Mouse (Mus musculus) heart, adult 18-20 months (tissue): ENCODE results near the gene Gas6. TPM values are rescaled to one million over a fixed set of nuclear protein-coding genes. Genes with fewer than 3 reads are reported as not detected.

Experiments used
- DNase-seq, 2 experiments: peaks; one replicate each; pipeline ENCODE4 v3.0.0; 2021 to 2022; ENCODE audit warnings: mixed read lengths in 1 of 2
- total RNA-seq, 2 experiments: library from RNA; stranded (reverse); gene quantifications; 2 replicates each; pipeline ENCODE4 v1.2.3; 2021

Gene Gas6
- total RNA-seq, 2 experiments from 2014 or later, result 115 to 123 TPM

- DNase-seq, result peak; percentile 73 to 78
Observed at GRCm38 (mm10) chr8:13462392-13462791, 31.9 kb downstream of the Gas6 start.

GRCm38 (mm10) chr8:13461843-13462242 is 32.4 kb downstream of the Gas6 start:
- DNase-seq, result peak; percentile 74 to 89

DNA sequence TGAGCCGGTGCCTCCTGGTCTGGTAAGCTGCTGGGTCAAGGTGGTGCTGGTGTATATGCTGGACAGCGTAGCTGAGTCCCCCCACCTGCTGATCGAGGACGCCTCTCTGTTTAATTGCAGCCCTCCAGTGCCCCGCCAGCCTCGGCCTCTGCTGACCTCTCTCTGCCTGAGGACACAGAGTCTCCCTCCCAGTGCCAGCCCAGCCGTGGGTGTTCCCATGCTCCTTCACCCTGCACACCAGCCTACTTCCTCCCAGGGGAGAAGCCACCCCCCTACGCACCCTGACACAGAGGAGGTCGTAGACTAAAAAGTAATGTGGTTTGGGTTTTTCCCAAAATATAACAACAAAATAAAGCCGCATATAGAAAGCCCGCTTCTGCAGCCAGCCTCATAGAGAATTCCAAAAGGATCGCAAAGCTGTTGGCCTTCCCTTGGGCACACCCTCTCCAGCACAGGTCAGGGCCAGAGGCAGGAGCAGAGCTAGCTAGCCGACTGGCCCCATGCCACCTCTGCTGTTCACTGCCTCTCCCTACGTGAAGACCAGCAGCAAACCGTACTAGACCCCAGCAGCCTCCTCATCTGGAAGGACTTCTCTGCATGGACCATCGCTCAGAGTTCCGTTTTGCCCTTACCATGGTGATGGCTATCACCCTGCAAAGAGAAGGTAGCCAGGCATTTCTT is 33.1 kb downstream of the Gas6 start:
- peak in 1 of 2 experiments; percentile 23 for DNase-seq

GRCm38 (mm10) chr8:13459431-13459830 is 34.9 kb downstream of the Gas6 start:
- DNase-seq, result peak; percentile 33 to 48

DNA sequence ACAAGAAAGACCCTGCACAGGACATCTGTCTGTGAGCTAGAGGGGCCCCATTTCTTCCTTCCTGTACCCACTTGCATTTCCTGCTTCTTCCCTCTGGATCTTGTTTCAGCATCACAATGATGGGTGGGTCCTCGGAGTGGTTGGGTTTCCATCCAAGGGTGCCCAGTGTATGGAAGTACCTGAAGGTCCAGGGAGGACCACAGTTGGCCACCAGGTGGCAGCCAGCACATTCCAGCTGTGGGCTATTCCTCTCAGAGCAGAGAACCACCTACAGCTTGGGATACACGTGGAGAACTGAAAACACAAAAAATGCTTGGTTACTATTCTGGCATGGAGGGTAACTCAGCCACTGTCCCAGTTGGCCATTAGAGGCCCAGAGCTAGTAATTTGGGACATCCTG is 39.0 kb downstream of the Gas6 start:
- peak; percentile 71 to 83 for DNase-seq

GRCm38 (mm10) chr8:13454341-13455113 is 39.8 kb downstream of the Gas6 start:
- no peak for DNase-seq

GRCm38 (mm10) chr8:13451747-13452277 is 42.5 kb downstream of the Gas6 start:
- no peak for DNase-seq

GRCm38 (mm10) chr8:13448145-13448544 is 46.1 kb downstream of the Gas6 start:
- peak in 1 of 2 experiments; percentile 42 for DNase-seq

GRCm38 (mm10) chr8:13446456-13446855 is 47.8 kb downstream of the Gas6 start:
- no peak for DNase-seq

- DNase-seq, result no peak
Observed at GRCm38 (mm10) chr8:13442152-13442551, 52.1 kb downstream of the Gas6 start.

GRCm38 (mm10) chr8:13437531-13437930 is 56.8 kb downstream of the Gas6 start:
- no peak for DNase-seq

DNA sequence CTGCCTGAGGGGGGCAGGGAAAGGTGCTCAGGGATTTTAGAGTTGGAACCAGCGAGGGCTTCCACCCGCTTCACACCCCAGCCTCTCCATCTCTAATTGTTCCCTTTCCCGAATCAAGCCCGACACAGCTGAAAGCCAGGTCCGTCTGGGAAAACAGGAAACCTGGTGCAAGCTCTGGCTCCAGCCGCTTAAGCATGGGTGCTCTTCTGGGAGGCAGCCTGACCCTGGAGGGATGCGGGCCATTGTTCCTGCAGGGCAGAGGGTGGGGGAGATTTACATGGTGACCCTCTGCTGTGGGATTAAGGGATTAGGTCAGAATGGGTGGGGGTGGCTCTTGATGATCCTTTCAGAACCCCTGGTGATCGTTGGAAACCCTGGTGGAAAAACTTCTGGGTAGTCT is 58.2 kb downstream of the Gas6 start:
- DNase-seq, result peak in 1 of 2 experiments; percentile 36

GRCm38 (mm10) chr8:13434889-13435288 is 59.4 kb downstream of the Gas6 start, which contains the start of gene Tmem255b:
Tmem255b (plus strand) TSS chr8:13435189.
- no peak for DNase-seq

- DNase-seq, result no peak
Observed at GRCm38 (mm10) chr8:13433130-13433529, 61.2 kb downstream of the Gas6 start.

DNA sequence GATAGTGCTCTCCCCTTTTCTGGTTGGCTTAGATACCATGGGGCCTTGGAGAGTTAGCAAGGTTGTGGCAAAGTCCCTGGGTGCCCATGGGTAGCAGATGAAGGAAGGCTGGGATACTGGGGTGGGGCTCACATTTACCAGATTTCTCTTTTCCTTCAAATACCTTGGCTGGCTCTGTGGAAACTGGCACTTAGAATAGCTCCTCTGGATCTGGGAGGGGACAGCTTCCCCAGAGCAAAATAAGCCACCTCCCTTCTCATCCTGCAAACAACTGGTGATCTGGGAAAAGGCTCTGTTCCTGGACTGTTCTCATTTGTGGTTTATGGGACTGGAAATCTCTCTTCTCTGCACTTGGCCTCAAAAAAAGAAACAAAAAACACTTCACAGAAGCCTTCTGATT is 63.4 kb downstream of the Gas6 start:
- peak; percentile 36 to 54 for DNase-seq

GRCm38 (mm10) chr8:13430412-13430811 is 63.9 kb downstream of the Gas6 start:
- no peak for DNase-seq

- DNase-seq, result no peak
Observed at GRCm38 (mm10) chr8:13428156-13428555, 66.1 kb downstream of the Gas6 start.

DNA sequence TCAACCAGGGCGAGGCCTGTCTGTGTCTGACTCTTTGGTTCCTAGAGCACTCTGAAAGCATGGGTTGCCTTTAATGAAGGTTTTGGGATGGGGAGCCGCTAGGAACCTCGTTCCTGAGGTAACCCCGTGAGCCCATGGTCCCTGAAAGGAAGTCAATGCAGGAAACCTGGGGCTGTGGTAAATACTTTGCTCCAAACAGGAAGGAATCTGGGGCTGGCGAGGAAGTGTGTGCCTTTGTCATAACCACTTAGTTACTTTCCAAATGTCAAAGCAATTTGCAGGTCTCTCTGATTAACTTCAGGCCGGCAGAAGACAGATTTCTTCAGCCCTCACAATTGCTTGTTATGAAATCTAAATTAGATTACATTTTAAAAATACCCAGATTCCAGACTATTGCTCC is 66.9 kb downstream of the Gas6 start:
- peak; percentile 23 to 71 for DNase-seq

GRCm38 (mm10) chr8:13420970-13421369 is 73.3 kb downstream of the Gas6 start:
- DNase-seq, result no peak

DNA sequence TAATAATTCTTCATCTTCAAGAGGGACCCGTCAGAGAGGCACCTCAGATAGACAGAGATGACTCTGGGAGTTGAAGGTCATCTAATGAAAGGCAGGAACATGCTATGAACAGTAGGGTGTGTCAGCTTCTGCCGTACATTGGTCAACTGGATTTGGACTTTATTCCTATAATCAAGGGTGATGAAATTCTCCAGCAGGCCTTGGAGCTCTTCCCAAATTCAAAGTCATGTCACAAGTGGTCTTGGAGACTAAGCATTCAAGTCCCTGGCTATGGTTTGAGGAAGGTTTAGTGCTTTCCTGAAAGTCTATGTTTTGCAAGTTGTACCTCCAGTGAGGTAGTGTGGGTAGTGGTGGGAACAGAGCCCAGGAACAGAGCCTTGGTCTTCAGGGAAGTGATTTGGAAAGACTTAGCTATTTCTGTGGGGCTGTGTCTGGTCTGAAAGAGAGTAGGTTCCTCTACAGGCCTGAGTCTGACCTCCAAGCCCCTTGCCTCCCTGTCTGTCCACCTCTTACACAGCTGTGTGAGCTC is 75.1 kb downstream of the Gas6 start:
- peak; percentile 28 to 31 for DNase-seq

DNA sequence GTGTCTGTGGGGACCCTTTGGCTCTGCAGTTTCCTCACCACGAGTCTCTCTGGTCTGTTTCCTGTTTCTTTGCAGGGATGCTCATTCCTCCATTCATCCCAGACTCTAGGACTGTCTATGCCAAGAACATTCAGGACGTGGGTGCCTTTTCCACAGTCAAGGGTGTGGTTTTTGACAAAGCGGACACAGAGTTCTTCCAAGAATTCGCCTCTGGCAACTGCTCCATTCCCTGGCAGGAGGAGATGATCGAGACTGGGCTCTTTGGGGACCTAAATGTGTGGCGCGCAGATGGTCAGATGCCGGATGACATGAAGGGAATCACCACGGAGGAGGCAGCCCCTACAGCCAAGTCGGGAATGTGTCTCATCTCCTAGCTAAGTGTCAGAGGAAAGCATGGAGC is 78.4 kb downstream of the Gas6 start:
- DNase-seq, result peak; percentile 44 to 58
